Mouse (Mus musculus): ENCODE measurements around the gene Muc1. TPM values are rescaled to one million over a fixed set of nuclear protein-coding genes. Genes with fewer than 3 reads are reported as not detected.

The Muc1 gene
- total RNA-seq, 2 experiments from 2014 or later = 1.2 to 1.3 TPM

DNA sequence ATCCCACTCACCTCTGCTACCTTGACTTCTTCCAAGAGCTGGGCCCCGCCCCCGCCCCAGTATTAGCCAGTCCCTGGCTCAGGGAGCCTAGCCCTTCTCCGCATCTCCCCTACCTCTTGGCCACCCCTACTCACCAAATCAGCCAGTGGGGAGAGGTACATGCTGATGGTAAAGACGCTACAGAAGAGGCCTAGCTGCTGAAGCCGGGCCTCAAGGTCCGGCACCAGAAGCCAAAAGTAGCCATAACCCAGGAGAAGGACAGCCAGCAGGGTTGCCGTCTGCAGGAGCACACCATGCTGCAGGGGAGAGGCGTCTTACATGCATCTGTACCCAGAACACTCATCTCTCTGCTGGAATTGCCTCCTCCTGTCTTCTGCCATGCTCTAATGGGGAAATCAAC lies 40.1 kb downstream of the Muc1 start:
- no peak for DNase-seq (ENCODE audit: low spot score in 2 of 2)

DNA sequence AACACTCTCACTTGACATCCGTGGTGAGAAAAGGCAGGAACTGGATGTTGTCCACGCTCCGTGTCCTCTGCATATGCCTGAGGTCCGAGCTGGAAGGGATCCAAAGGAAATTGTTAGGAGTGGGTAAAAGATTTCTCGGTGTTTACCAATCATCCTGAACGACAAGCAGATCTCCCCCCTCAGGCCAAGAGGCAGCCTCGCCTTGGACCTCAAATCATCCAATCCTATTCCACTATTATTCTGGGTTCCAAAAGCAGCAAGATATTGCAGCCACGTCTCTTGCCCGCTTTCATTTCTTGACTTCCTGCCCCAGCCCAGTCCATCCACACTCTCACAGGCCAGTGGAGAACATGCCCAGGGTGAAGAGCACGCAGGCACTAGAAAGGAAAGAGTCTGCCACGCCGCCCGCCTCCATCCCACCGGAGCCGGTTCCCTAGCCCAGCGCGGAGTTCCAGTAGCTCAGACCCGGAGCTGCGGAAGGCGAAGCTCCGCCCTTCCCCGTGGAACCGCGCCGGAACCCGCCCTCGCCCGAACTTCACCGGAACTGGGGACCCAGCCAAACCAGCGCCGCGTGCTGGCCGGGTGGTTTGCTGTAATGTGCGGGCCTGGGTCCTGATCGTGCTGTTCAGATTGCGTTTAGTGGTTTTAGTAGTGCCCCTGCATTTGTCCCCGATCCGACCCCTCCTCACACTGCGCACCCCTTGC lies 41.3 kb downstream of the Muc1 start, which contains the start of gene Slc50a1:
Gene Slc50a1, minus strand, starts transcription at position 520 of the 705 bp plus-strand sequence.
- DNase-seq (ENCODE audit: low spot score in 2 of 2) = peak; percentile 84 to 85

DNA sequence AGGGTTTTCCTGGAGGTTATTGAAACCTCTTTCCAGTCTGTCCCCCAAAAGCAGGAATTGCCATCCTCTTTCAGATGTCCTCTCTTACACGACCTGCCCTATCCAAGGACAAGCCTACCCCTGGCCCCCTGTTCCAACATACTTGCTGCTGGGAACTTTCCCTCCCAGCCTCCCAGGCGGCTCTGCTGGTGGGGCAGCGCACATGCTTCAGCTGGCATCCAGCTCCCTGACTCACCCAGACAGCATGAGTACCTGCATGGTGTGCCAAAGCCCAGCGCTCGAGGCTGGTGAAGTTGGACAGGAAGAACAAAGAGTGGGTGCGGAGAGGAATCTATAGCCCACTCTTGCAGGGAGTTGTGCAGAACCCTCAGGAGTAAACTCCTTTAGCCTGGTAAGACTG lies 42.0 kb downstream of the Muc1 start:
- DNase-seq (ENCODE audit: low spot score in 2 of 2) = peak; percentile 48 to 66

DNA sequence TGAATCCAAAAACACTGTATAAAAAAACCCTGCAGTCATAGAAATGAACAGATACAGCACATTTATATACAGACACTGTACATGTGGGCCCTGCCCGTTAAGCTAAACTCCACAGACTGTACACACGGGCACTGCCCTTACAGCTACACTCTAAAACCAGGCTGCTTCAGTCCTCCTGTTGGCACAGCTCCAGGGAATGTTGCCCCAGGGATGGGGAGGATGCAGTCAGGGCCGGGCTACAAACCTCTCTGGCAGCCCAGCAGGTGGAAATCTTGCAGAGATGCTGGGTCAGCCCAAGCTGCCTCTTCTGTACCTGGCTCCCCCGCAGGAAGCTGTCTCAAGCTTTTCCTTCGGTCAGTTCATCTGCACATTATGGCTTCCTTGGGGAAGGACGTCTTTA lies 42.9 kb downstream of the Muc1 start:
- DNase-seq (ENCODE audit: low spot score in 2 of 2) = no peak

DNA sequence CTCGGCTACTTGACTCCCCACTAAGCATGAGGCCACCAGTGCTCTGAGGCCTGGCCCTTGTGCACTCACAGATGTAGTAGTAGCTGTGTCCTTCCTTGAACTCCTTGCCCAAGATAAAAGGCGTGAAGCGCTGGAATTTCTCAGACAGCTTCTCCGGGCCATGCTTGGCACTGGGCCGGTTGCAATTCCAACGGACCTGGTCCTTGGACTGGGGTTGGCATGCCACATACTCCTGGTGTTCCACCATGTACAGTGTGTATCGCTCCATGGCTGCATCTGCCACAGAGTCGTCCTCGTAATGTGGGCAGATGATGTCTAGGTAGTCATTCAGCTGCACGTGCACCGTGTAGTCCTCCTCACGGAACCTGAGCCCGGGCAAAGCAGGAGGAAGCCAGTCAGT lies 47.2 kb downstream of the Muc1 start:
- no peak for DNase-seq (ENCODE audit: low spot score in 2 of 2)

DNA sequence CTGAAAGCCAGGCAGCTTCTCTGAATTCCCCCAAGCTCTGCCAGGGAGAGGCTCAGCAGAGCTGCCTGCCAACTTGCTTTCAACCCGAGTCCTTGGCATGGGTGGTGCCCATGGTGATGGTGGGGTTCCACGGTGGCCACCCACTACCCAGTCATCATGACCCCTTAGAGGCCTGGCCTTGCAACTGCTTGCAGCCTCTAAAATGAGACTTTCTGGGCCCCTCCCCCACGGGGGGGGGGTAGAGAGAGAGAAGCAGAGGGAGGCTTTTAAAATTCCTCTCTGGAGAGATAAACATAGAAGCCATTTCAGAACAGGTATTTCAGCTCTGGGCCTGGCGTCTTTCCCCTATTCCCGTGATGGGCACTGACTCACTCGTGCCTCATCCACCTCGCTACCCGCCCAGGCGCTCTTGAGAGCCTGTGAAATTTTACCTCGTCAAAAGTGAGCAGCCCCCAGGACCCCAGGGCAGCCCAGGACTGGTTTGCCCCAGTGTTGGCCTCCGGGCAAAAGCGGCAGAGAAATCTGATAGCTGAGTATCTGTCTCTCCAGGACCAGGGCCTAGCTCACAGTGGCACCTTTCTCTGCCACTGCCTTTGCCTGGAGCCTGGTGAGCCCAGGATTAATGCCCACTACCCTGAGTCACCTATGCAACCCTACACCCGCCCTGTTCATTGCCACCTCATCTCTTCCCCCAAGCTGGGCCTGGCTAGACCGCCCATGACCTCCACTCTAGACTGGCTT lies 48.6 kb downstream of the Muc1 start:
- no peak for DNase-seq (ENCODE audit: low spot score in 2 of 2)

DNA sequence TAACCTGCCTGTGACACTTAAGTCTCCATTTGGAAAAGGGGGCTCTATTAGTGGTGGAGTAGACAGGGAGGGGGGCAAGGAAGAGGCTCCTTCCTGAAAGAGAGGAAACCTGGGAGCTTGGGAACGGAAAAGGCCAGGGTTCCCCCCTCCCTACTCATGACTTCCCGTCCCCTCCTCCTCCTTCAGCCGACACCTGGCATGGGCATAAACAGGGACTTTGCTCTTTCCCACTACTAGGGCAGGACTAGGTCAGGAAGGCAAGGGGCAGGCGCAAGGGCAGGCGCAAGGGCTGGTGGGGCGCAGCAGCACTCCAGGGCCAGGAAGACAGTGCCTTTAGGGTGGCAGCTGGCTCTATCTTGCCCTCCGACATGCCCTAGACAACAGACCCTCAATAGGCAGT lies 49.2 kb downstream of the Muc1 start:
- no peak for DNase-seq (ENCODE audit: low spot score in 2 of 2)

DNA sequence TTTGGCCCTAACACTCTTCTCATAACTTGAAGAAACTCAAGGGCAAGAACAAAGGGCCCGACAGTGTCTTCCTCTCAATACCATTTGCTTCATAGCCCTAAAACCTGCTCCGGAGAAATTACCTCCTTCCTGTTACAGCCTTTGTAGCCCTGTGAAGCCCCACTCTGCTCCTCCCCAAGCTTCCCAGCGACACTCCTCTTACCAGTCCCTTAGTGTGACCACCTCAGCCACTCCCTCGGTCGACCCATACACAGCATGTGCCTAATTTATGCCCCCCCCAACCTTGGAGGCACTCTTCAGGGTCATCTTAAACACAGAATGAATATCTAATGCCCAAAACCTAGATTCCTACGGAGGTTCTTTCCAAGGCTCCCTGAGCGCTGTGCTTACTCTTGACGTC lies 49.8 kb downstream of the Muc1 start:
- no peak for DNase-seq (ENCODE audit: low spot score in 2 of 2)

DNA sequence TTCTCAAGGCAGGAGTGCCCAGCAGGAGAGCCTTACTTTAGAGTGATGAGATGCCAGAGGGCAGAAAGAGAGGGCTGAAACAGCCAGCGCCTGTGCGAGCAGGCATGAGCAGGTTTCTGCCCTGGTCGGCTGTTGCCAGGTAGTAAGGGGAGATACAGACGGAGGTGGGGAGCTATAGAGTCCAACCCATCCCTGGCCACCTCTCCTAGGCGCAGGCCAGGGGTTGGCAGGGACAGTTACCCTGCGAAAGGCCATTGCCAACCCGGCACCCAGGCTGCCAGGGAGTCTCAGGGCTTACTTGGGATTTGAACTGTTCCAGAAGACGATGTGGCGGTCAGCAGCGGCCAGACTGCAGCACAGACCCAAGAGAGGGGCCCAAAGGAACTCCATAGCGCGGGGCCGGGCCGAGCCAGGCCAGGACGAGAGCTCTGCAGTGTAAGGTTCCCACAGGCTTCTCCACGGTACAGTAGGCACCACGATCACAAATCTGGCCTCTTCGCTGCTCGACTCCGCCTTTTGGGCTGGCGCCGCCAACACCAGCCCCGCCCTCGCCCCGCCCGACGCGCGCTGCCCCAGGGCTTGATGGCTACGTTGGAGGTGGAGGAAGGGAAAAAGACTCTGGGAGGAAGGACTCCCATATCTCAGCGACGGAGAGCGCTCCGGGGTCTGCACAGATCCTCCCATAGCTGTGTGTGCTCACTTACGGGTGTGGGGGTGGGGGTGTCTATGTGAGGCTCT lies 50.5 kb downstream of the Muc1 start:
- peak; percentile 70 to 75 for DNase-seq (ENCODE audit: low spot score in 2 of 2)

DNA sequence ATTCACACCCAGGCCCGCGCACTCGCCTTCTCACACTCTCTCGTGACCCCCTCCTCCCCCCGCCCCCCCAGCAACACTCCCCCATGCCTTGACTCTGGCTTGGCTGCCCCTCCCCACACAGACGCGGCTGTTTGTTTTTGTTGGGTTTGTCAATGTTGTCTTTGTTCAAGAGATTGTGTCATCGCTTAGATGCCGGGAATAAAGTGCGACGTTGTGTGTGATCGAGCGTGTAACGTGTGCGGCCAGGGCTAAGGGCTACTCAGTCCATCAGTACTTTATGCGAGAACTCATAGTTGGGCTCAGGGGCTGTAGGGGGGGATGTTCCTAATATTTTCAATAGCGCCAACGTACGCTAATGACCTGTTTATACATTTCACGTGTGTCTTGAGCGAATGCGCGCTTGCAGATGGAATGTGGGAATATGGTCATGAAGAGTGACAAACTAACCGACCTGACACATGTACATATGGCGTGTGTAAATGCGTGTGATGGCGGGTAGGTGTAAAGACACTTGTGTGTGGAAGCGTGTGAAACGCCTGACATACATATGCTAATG lies 51.3 kb downstream of the Muc1 start:
- DNase-seq (ENCODE audit: low spot score in 2 of 2) = no peak

DNA sequence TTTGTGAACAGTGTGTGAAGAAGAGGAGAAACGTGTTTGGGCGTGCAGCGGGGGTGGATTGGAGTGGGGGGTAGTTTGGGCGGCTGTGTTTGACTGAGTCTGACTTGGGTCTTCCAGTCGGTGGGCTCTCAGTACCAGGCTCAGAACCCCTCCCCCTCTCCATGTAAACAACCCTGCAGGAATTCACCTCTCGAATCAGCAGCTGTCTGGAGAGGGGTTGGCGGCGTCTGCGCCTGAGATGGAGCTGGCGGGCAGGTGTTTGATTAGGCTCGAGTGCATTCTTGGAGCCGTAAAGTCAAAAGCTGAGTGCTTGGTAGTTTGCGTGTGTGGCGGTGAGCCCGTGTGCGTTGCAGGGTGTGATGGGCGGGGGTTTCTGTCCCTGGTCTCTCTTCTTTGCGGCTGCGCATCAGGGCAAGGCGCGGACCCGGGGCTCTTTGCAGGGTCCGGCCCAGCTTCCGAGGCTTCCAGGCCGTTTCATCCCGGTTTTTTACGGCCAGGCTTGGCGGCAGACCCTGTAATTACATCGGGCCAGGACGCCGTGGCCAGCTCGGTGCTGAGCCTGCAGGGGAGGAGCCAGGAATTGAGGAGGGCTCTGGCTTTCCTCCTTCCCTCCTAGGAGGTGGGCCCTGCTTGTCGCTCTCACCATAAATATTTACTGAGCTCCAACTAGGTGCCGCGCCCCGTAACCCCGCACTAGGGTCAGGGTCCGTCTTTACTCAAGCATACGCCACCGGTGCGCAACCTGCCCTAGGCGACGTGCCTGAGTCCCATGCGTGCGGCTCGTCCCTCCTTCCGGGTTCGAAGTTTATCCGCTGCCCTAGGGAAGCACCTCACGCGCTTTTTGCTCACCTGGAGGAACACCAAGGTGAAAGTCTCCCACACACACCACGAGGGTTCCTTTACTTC lies 52.0 kb downstream of the Muc1 start, which contains the start of gene Efna1:
Gene Efna1, minus strand, starts transcription at position 537 of the 906 bp plus-strand sequence.
- DNase-seq (ENCODE audit: low spot score in 2 of 2) = peak in 1 of 2 experiments; percentile 35

DNA sequence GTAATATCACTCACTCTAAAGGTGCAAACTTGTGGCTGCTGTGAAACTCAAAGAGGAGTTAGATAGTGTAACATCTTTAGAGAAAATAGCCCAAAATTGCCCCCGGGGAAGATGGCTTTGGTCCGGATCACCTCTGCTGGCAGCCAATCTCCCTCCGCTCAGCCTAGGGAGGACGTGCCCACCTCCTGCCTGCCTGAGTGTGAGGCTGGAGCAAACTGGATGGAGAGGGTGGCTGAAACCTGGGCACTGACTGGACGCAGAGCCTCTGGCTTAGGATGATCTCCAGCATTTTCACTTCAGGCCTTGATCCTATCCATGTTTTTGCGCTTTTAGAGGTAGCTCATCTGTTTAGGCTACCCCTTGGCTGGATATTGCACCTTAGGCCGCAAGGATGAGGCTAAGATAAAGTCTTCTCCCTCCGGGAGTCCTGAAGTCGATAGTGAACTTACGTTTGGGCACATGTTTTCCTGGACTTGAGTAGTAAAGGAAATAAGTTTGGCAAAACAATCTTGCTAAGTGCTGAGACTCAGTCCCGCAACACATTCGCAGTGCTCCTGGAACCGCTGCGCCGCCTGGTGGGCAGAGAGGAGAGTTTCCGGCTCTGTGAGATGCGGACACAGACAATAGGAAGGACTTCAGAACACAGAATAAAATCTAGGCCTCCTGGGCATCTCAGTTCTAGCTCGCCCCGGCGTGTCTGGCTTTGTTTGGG lies 52.9 kb downstream of the Muc1 start:
- peak; percentile 81 to 88 for DNase-seq (ENCODE audit: low spot score in 2 of 2)

DNA sequence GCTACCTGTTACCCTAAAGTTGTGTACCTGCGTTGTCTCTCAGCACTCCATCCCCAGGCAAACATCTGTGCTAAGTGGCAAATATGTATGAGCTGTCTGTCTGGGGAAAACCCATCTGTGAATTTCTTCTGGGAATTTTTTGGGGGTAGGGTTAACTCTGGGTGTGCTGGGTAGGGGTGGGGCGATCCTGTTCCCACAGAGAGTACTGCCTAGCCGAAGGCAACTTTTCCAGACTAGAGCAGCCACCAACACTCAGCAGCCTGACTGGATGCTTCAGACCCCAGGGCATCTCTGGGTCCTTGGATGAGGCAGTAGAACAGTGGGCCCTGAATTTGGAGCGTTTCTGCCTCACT lies 53.4 kb downstream of the Muc1 start:
- DNase-seq (ENCODE audit: low spot score in 2 of 2) = no peak

Small RNA genes lying within 50 kb of the gene (microRNA-seq; reads per million reads assigned to microRNA genes)
- gene Mir92b = 6,578 to 8,284 reads per million in 2 experiments

Other genes with a start within 250 kb of the Muc1 start
- gene Rusc1, start 135.7 kb upstream of the Muc1 start, total RNA-seq (2021) = 100 to 1,000 TPM; 150 to 157 TPM
- gene Gm43738, start 128.0 kb upstream of the Muc1 start, total RNA-seq (2021) = not detected
- 100 to 1,000 TPM; 109 to 131 TPM for gene Fdps, start 127.1 kb upstream of the Muc1 start, total RNA-seq (2021)
- gene Pklr, start 92.9 kb upstream of the Muc1 start, total RNA-seq (2021) = not detected
- 10 to 100 TPM; 13.0 to 24.5 TPM for gene Hcn3, start 68.9 kb upstream of the Muc1 start, total RNA-seq (2021)
- gene Clk2, start 64.3 kb upstream of the Muc1 start, total RNA-seq (2021) = 10 to 100 TPM; 46.2 to 47.0 TPM
- gene Scamp3, start 51.6 kb upstream of the Muc1 start, total RNA-seq (2021) = 10 to 100 TPM; 74.5 to 75.6 TPM
- gene Fam189b, start 45.9 kb upstream of the Muc1 start, total RNA-seq (2021) = 10 to 100 TPM; 68.1 to 72.0 TPM
- 10 to 100 TPM; 64.1 to 68.8 TPM for gene Gba, start 26.1 kb upstream of the Muc1 start, total RNA-seq (2021)
- gene Thbs3, start 13.9 kb upstream of the Muc1 start, total RNA-seq (2021) = 10 to 100 TPM; 32.1 to 40.1 TPM
- gene Mtx1, start 2.0 kb upstream of the Muc1 start, total RNA-seq (2021) = 10 to 100 TPM; 91.1 to 99.9 TPM
- 10 to 100 TPM; 77.3 to 90.2 TPM for gene Krtcap2, start 16.9 kb downstream of the Muc1 start, total RNA-seq (2021)
- 10 to 100 TPM; 97.0 to 99.4 TPM for gene Trim46, start 17.3 kb downstream of the Muc1 start, total RNA-seq (2021)
- gene Dpm3, start 30.3 kb downstream of the Muc1 start, total RNA-seq (2021) = 10 to 100 TPM; 50.0 to 63.2 TPM
- gene Slc50a1, start 41.5 kb downstream of the Muc1 start, total RNA-seq (2021) = 10 to 100 TPM; 37.1 to 40.2 TPM
- 1 to 10 TPM; 6.4 TPM for gene Efna1, start 52.1 kb downstream of the Muc1 start, total RNA-seq (2021)
- gene Efna3, start 93.9 kb downstream of the Muc1 start, total RNA-seq (2021) = 10 to 100 TPM; 57.8 to 62.7 TPM
- gene Efna4, start 109.0 kb downstream of the Muc1 start, total RNA-seq (2021) = 1 to 10 TPM; 1.0 to 1.8 TPM
- gene Adam15, start 120.9 kb downstream of the Muc1 start, total RNA-seq (2021) = 100 to 1,000 TPM; 114 to 115 TPM
- gene Dcst2, start 132.9 kb downstream of the Muc1 start, total RNA-seq (2021) = under 1 TPM; 0.41 to 0.76 TPM
- under 1 TPM in 1 of 2 experiments, not detected in 1; 0.21 TPM for gene Dcst1, start 136.2 kb downstream of the Muc1 start, total RNA-seq (2021)
- 10 to 100 TPM; 12.1 to 15.1 TPM for gene Zbtb7b, start 165.7 kb downstream of the Muc1 start, total RNA-seq (2021)
- gene Lenep, start 173.7 kb downstream of the Muc1 start, total RNA-seq (2021) = 1 to 10 TPM; 3.2 to 4.3 TPM
- 10 to 100 TPM; 30.4 to 30.5 TPM for gene Flad1, start 182.8 kb downstream of the Muc1 start, total RNA-seq (2021)
- 1 to 10 TPM; 4.6 to 6.5 TPM for gene Cks1b, start 189.3 kb downstream of the Muc1 start, total RNA-seq (2021)
- 10 to 100 TPM; 14.2 to 15.0 TPM for gene Shc1, start 189.4 kb downstream of the Muc1 start, total RNA-seq (2021)
- 10 to 100 TPM; 49.5 to 57.6 TPM for gene Pygo2, start 201.2 kb downstream of the Muc1 start, total RNA-seq (2021)
- gene Pbxip1, start 207.6 kb downstream of the Muc1 start, total RNA-seq (2021) = 10 to 100 TPM; 44.5 to 54.0 TPM
- 10 to 100 TPM; 35.3 to 38.7 TPM for gene Pmvk, start 225.5 kb downstream of the Muc1 start, total RNA-seq (2021)

Data from layer of hippocampus, postnatal 14 days (tissue).